Mouse (Mus musculus) cerebellum, adult 9-10 months (tissue): ENCODE data around the gene Vasn.

Source experiments
- DNase-seq: peaks from one replicate; pipeline ENCODE4 v3.0.0; 2022

Gene Vasn

GRCm38 (mm10) chr16:4639831-4640237 is at the start of gene Vasn, which contains the start of gene Dnaja3:
TSS of gene Vasn (plus strand) at chr16:4639941.
TSS of gene Dnaja3 (plus strand) at chr16:4639989.
- DNase-seq: no peak

- DNase-seq: no peak
These were observed 49.5 kb upstream of the Vasn start for GRCm38 (mm10) chr16:4590236-4590635.

GRCm38 (mm10) chr16:4592909-4593875 is 46.5 kb upstream of the Vasn start:
- peak; percentile 73 for DNase-seq

GRCm38 (mm10) chr16:4593971-4594813 is 45.5 kb upstream of the Vasn start, which contains the start of gene Glis2:
TSS of gene Glis2 (plus strand) at chr16:4594713.
- DNase-seq: peak; percentile 63

GRCm38 (mm10) chr16:4594814-4595526 is 44.8 kb upstream of the Vasn start:
- no peak for DNase-seq

- peak; percentile 72 for DNase-seq
These were observed 44.2 kb upstream of the Vasn start for GRCm38 (mm10) chr16:4595527-4595963.

- no peak for DNase-seq
These were observed 43.5 kb upstream of the Vasn start for GRCm38 (mm10) chr16:4596141-4596728.

- DNase-seq: no peak
These were observed 42.9 kb upstream of the Vasn start for GRCm38 (mm10) chr16:4596836-4597235.

GRCm38 (mm10) chr16:4597296-4597695 is 42.4 kb upstream of the Vasn start:
- DNase-seq: no peak

- no peak for DNase-seq
These were observed 41.7 kb upstream of the Vasn start for GRCm38 (mm10) chr16:4598041-4598440.

GRCm38 (mm10) chr16:4598891-4599543 is 40.7 kb upstream of the Vasn start:
- no peak for DNase-seq

- no peak for DNase-seq
These were observed 40.1 kb upstream of the Vasn start for GRCm38 (mm10) chr16:4599616-4600015.

GRCm38 (mm10) chr16:4600701-4601310 is 38.9 kb upstream of the Vasn start:
- no peak for DNase-seq

- no peak for DNase-seq
These were observed 37.6 kb upstream of the Vasn start for GRCm38 (mm10) chr16:4602189-4602588.

- no peak for DNase-seq
These were observed 36.8 kb upstream of the Vasn start for GRCm38 (mm10) chr16:4602766-4603452.

GRCm38 (mm10) chr16:4603453-4603837 is 36.3 kb upstream of the Vasn start:
- no peak for DNase-seq

GRCm38 (mm10) chr16:4604293-4604837 is 35.4 kb upstream of the Vasn start:
- DNase-seq: no peak

GRCm38 (mm10) chr16:4605514-4606131 is 34.1 kb upstream of the Vasn start:
- DNase-seq: no peak

- DNase-seq: no peak
These were observed 33.2 kb upstream of the Vasn start for GRCm38 (mm10) chr16:4606431-4607084.
